Mouse (Mus musculus): ENCODE measurements around the gene Avpi1. TPM values are rescaled to one million over a fixed set of nuclear protein-coding genes. Genes with fewer than 3 reads are reported as not detected.

The Avpi1 gene
- total and polyA plus RNA-seq, 3 experiments, result 49.5 to 53.3 TPM; not detected in 1

DNA sequence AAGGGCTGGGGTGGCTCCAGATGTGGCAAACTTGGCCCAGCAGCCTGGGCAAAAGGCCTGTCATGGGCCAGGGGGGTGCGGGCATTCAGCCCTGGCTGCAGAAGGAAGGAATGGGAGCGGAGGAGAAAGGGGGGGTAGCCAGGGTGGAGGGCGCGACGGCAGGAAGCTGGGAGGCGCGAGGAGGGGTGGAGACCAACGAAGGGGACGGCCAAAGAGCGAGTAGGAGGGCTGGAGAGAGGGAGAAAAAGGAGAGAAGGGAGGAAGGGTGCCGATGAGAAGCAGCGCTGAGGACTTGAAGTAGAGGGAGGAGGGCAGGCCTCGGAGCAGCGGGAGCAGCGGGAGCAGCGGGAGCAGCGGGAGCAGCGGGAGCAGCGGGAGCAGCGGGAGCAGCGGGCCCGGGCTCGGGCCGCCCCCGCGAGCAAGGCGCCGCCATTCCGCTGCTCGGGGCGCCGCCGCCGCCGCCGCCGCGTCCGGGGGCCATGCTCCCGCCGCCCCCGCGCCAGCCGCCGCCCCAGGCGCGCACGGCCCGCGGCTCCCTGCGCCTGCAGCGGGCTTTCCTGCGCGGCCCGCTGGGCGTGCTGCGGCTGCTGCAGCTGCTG lies 18.4 kb upstream of the Avpi1 start, which contains the start of gene Marveld1 (continued):
- no peak; the same call in 1 of the 2 replicates for TF ChIP-seq KAT2A (conservative IDR thresholded peaks at IDR 0.05; ENCODE audit: low read depth, low read length)
- TF ChIP-seq NRF1 (IDR thresholded peaks at IDR 0.05; ENCODE audit: insufficient read depth, low read depth, low read length, poor library complexity, severe bottlenecking), result 0 out of 2 replicates have a peak, but pooled peaks have one; percentile 9
- peak; percentile 66 for TF ChIP-seq TCF12 (IDR thresholded peaks at IDR 0.05; ENCODE audit: low read depth, low read length)
- peak; percentile 56; the same call in 1 of the 2 replicates for TF ChIP-seq HCFC1 (IDR thresholded peaks at IDR 0.05; ENCODE audit: low read depth, low read length)
- TF ChIP-seq ZNF384 (IDR thresholded peaks at IDR 0.05; ENCODE audit: low read depth, low read length), result peak; percentile 48; the same call in 1 of the 2 replicates
- peak; percentile 25; the same call in 1 of the 2 replicates for TF ChIP-seq MXI1 (IDR thresholded peaks at IDR 0.05; ENCODE audit: low read depth, low read length)
- peak; percentile 93 for TF ChIP-seq MAZ (IDR thresholded peaks at IDR 0.05; ENCODE audit: low read depth, low read length)
- no peak for TF ChIP-seq CTCF (IDR thresholded peaks at IDR 0.05 in 2 of 3, conservative IDR thresholded peaks at IDR 0.05 in 1 of 3; ENCODE audit: control insufficient read depth in 1 of 3, insufficient read depth in 1 of 3, low read depth in 2 of 3, low read length in 3 of 3, poor library complexity in 1 of 3, severe bottlenecking in 1 of 3)
- TF ChIP-seq MEF2A (IDR thresholded peaks at IDR 0.05; ENCODE audit: extremely low read depth, insufficient replicate concordance, low read depth, low read length, poor library complexity, severe bottlenecking), result no peak
- no peak for TF ChIP-seq E2F4 (IDR thresholded peaks at IDR 0.05; ENCODE audit: borderline replicate concordance, low read depth, low read length)
- no peak for TF ChIP-seq TAL1 (IDR thresholded peaks at IDR 0.05; ENCODE audit: low read length)
- TF ChIP-seq ELF1 (IDR thresholded peaks at IDR 0.05; ENCODE audit: low read depth, low read length), result peak; percentile 61; the same call in 1 of the 2 replicates
- TF ChIP-seq GATA1 (IDR thresholded peaks at IDR 0.05; ENCODE audit: low read depth, low read length), result no peak

DNA sequence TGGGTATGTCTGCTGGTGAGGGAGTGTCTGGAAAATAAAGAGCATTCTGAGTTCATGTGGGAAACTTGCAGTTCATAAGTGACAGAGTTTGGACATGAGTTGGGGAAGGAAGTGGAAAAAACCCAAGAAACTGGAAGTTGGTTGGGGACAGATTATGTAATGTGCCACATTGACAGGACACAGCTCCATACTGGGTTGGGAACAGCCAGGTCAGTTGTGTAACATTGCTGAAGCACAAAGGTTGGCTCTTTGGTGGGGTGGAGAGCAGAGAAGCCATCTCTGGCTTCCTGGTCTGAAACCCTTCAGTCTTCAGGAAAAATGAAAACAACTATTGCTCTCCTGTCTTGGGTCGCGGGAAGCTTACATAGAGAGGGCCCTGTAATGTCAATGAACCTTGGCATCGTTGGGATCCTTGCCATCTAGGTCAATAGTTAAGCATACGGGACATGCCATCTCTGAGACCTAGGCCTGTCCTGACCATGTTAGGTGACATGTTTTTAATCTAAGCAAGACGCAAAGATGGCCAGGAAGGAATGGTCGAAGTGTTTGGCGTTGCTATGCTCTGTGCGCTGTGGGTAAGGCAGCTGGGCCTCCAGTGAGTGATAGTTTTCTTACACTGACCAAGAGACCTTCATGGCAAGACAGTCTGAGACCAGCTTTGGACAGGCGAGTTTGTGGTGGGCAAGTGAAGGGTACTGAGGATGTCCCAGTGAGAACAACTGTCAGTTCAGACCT lies 17.6 kb upstream of the Avpi1 start:
- Histone ChIP-seq H3K27ac (ENCODE audit: control insufficient read depth, low read depth, low read length) (no peak overlapping the region), H3K4me3 (ENCODE audit: control insufficient read depth in 1 of 2, insufficient read depth in 1 of 2, low read depth in 2 of 2, low read length in 2 of 2) (no peak overlapping the region), H3K27me3 (ENCODE audit: control insufficient read depth in 1 of 2, insufficient read depth in 2 of 2, low read length in 2 of 2) (no peaks in the 10 kb centered on the region), H3K79me2 (ENCODE audit: control insufficient read depth, insufficient read depth, low read length, poor library complexity) (peaks cover 2% of the 10 kb centered on the region; the same call in 1 of the 2 replicates), H3K36me3 (ENCODE audit: control insufficient read depth in 1 of 2, insufficient read depth in 2 of 2, low read length in 2 of 2) (no peaks in the 10 kb centered on the region; a peak in 1 of 4 replicates), H3K4me1 (ENCODE audit: control insufficient read depth in 1 of 2, insufficient read depth in 2 of 2, low read length in 2 of 2) (peaks cover 3 to 26% of the 10 kb centered on the region in 2 experiments; a peak in 3 of 4 replicates), H3K9ac (ENCODE audit: control insufficient read depth, low read depth, low read length, poor library complexity, severe bottlenecking) (no peak overlapping the region), H3K9me3 (replicated peaks; ENCODE audit: insufficient read depth, low read length) (no peaks in the 10 kb centered on the region)
- TF ChIP-seq TBP (IDR thresholded peaks at IDR 0.05; ENCODE audit: low read depth, low read length) (no peak), JUND (IDR thresholded peaks at IDR 0.05; ENCODE audit: low read depth, low read length) (no peak), HCFC1 (IDR thresholded peaks at IDR 0.05; ENCODE audit: low read depth, low read length) (no peak), KAT2A (conservative IDR thresholded peaks at IDR 0.05; ENCODE audit: low read depth, low read length) (no peak), MXI1 (IDR thresholded peaks at IDR 0.05; ENCODE audit: low read depth, low read length) (no peak), CHD1 (IDR thresholded peaks at IDR 0.05; ENCODE audit: low read depth, low read length) (no peak), USF2 (IDR thresholded peaks at IDR 0.05; ENCODE audit: borderline replicate concordance in 1 of 2, insufficient read depth in 1 of 2, low read depth in 1 of 2, low read length in 2 of 2) (no peak)
- no peak for DNase-seq (ENCODE audit: low read depth, low spot score)
